Mouse (Mus musculus) adrenal gland, postnatal 10 days (tissue): ENCODE measurements around the gene Rpl13a. TPM values are rescaled to one million over a fixed set of nuclear protein-coding genes. Genes with fewer than 3 reads are reported as not detected.
"Not testable (repeated sequence)": the region's sequence is repeated elsewhere in the genome, so short reads cannot be mapped to it uniquely, and the experiment has no call there.

Source experiments
- DNase-seq: peaks from one replicate; pipeline ENCODE4 v3.0.0; 2021; ENCODE audit warnings: mixed read lengths
- total RNA-seq, 2 experiments: library from RNA; stranded (reverse); gene quantifications; 2 replicates each; pipeline ENCODE4 v1.2.3; 2021

Gene Rpl13a
- total RNA-seq, 2 experiments from 2014 or later: 1,643 to 1,697 TPM

DNA sequence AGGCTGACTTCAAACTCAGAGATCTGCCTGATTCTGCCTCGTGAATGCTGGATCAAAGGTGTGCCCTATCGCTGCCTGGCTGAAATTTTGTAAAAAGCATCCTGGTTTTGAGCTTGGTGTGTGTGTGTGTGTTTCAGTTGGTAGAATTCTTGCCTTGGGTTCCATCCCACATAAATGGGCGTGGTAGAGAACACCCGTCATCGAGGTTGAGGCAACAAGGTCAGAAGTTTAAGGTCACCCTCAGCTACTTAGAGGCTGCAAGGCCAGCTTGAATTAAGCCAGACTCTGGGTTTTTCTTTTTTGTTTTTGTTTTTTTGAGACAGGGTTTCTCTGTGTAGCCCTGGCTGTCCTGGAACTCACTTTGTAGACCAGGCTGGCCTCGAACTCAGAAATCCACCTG is 10.2 kb downstream of the Rpl13a start:
- no peak for DNase-seq

- no peak for DNase-seq
Observed at GRCm38 (mm10) chr7:45117566-45117965, 11.0 kb downstream of the Rpl13a start.

DNA sequence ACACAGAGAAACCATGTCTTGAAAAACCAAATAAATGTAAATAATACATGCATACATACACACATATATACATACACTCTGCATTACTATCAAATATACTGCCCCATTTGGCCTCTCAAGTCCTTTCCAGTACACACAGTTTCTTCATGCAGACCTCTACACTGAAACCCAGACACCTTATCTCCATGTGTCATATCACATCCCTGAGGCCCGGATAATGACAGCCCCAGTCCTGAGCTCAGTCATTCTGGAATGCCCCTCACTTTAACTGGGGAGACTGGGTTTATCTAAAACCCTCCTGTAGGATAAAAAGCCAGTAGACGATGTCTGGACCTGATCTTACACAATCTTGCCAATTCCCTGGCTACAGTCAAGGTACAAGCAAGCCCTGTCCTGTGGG is 15.1 kb downstream of the Rpl13a start:
- no peak for DNase-seq

DNA sequence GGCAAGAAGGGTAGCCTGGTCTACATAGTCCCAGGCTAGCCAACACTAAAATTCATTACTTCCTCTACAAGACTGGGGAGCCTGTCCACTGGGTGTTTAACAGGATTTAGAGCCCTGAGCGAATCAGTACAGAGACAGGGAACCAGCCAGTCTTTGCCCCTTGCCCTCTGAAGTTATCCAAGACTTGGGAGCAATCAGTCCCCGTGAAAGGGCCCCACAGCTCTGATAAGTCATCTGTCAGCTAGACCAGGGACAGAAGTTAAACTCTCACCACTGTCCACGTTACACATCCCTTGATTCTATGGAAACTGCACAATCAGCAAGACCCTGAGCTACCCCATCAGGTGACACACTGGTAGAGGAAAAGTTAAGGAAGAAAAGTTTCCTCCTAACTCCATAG is 16.0 kb downstream of the Rpl13a start:
- DNase-seq: no peak

- no peak for DNase-seq
Observed at GRCm38 (mm10) chr7:45111940-45112339, 16.6 kb downstream of the Rpl13a start.

- DNase-seq: not testable (repeated sequence)
Observed at GRCm38 (mm10) chr7:45110089-45110488, 18.5 kb downstream of the Rpl13a start.

DNA sequence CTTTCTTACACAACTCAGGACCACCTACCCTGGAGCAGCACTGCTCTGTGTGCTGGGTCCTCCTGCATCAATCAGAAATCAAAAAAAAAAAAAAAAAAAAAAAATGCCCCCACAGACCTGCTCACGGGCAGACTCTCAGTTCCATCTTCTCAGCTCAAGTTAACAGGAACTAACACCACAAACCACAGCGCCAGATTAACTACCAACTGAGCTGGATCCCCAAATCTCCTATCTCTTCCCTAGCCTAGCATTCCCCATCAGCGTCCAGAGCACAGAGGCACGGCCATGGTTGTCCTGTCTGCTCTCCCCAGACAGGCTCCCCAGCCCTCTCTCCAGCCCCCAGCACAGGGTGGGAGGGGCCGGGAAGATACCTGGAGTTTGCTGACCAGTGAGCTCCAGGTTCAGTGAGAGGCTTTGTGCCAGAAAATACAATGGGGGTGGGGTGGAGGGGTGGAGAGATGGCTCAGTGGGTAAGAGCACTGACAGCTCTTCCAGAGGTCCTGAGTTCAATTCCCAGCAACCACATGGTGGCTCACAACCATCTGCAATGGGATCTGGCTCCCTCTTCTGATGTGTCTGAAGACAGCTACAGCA is 21.4 kb downstream of the Rpl13a start:
- DNase-seq: no peak

DNA sequence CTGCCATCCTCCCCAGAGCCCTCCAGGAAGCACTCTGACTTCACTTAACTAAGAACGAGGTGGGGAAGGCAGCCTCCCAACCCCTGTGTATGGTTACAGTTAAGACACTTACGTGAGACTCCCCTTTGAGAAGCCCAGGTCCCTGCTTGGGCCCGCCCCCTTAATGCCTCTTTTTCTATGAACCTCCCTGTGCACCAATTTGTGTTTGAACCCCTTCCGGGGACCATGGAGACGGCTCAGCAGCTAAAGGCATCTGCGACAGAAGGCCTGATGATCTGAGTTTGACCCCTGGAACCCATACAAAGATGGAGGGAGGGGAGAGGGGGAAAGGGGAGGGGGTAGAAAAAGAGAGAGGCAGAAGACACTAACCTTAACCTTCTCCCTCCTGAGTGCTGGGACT is 22.1 kb downstream of the Rpl13a start:
- DNase-seq: no peak

GRCm38 (mm10) chr7:45105491-45105890 is 23.1 kb downstream of the Rpl13a start:
- no peak for DNase-seq

- no peak for DNase-seq
Observed at GRCm38 (mm10) chr7:45104941-45105340, 23.6 kb downstream of the Rpl13a start.

GRCm38 (mm10) chr7:45103652-45104180 is 24.8 kb downstream of the Rpl13a start, which contains the start of gene Fcgrt:
Gene Fcgrt (minus strand): TSS chr7:45103851.
- peak; percentile 92 for DNase-seq

DNA sequence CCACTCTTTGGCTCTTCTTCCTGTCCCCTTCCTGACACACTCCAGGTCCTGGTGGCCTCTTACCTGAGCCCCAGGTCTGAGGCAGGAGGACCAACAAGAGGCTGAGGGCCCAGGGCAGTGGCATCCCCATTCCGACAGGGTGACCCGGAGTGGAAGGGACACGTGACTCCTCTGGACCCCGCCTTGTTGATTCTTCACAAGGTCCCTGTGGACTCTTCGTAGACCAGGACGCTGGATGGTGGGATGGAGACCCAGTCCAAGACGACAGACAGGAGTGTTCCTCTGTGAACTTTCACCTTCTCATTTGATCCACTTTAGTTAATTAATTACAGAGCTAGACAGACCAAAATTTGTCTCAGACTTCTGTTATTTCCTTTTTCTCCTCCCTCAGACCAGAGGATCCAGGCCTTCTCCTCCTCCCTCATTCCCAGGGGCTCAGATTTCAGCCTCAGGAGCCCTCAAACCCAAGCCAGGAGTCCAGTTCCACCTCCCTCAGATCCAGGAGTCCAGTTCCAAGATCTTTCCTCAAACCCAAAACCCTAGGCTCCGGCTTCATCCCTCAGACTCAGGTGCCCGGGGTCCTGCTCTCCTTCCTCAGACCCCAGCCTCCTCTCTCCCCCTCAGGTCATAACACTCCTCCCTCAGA is 25.5 kb downstream of the Rpl13a start:
- DNase-seq: peak; percentile 49

- DNase-seq: no peak
Observed at GRCm38 (mm10) chr7:45102441-45102840, 26.1 kb downstream of the Rpl13a start.

DNA sequence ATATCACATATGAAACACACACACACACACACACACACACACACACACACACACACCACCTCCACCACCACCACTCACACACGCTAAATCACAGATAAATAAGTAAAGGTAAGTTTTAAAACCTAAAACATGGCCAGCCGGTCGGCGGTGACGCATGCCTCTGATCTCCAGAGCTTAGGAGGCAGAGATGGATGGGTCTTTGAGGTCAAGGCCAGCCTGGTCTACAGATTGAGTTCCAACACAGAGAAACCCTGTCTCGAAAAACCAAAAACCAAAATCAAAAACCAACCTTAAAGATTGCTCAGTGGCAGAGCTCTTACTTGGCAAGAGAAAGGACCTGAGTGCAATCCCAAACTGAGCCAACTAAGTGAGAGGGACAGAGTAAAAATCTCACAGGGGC is 28.5 kb downstream of the Rpl13a start:
- no peak for DNase-seq

GRCm38 (mm10) chr7:45098541-45099240 is 29.9 kb downstream of the Rpl13a start:
- DNase-seq: no peak

- DNase-seq: no peak
Observed at GRCm38 (mm10) chr7:45097479-45097878, 31.1 kb downstream of the Rpl13a start.

DNA sequence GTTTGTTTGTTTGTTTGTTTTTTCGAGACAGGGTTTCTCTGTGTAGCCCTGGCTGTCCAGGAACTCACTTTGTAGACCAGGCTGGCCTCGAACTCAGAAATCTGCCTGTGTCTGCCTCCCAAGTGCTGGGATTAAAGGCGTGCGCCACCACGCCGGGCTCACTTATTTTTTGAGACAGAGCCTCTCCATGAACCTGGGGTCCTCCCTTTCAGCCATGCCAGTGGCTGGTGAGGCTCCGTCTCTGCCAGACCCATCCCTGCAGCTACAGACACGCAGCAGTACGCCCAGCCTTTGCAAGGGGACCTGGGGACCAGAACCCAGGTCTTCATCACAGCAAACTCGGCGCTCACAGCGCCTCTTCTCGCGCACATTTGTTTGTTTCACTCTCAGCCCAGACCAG is 32.6 kb downstream of the Rpl13a start:
- DNase-seq: not testable (repeated sequence)

DNA sequence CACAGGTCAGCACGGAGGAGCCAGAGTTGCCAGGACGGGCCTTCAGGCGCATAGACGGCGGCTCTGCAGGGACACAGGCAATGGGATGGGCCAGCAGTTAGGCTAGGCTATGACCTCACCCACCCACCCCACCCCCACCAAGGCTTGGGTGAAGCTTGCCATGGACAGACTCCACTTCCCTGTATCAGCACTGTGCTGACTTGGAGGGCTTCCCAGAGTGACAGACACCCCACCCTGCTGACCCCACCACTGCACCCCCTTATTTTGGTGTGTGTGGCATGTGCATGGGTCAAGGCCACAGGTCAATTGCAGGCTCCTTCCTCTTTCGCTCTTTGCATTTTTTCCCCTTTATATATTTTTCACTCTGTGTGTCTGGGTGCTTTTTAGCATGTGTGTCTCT is 33.2 kb downstream of the Rpl13a start:
- DNase-seq: no peak

- peak; percentile 2 for DNase-seq
Observed at GRCm38 (mm10) chr7:45094121-45094520, 34.4 kb downstream of the Rpl13a start.

- peak; percentile 26 for DNase-seq
Observed at GRCm38 (mm10) chr7:45093516-45093905, 35.0 kb downstream of the Rpl13a start.

- no peak for DNase-seq
Observed at GRCm38 (mm10) chr7:45092828-45093515, 35.6 kb downstream of the Rpl13a start.

DNA sequence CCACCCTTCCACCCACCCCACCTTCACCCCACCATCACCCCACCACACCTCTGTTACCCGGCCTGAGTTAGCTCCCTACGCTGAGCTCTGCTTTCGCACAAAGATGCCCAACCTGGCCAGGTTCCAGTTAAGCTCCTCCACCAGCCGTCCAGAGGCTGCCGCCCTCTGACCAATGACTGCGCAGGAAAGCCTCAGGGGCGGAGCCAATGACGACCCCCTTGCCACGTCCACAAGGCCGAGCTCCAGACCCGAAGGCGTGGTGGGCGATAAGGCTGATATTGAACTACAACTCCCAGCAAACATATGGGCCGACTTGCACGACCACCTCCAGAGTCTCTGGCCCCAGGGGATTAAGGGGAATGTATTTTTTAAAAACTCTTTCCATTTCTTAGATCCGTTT is 36.5 kb downstream of the Rpl13a start, which contains the start of gene Rcn3:
Rcn3 (minus strand) TSS at position 174 of the 400 bp plus-strand sequence.
- peak; percentile 88 for DNase-seq
